Mouse (Mus musculus): ENCODE data around the gene Hey2. TPM values are rescaled to one million over a fixed set of nuclear protein-coding genes. Genes with fewer than 3 reads are reported as not detected.

The Hey2 gene
- polyA plus RNA-seq, 1 experiment from 2014 or later: 2.8 TPM

- H3K9ac ChIP-seq (replicated peaks; ENCODE audit: low read depth): no peak overlapping the region
- TF ChIP-seq CTCF (IDR thresholded peaks at IDR 0.05): no peak
- no peak for TF ChIP-seq EP300 (IDR thresholded peaks at IDR 0.05)
These were observed 1.0 kb upstream of the Hey2 start for GRCm38 (mm10) chr10:30843438-30844190.

GRCm38 (mm10) chr10:30842228-30842627 is 373 bp downstream of the Hey2 start:
- Histone ChIP-seq H3K4me1 (ENCODE audit: insufficient read depth, low read depth, low read length) (peaks cover 3% of the 10 kb centered on the region; the same call in 1 of the 2 replicates), H3K9ac (replicated peaks; ENCODE audit: low read depth) (no peak overlapping the region), H3K4me3 (ENCODE audit: low read depth, low read length) (peak overlapping the region; percentile 51), H3K36me3 (ENCODE audit: insufficient read depth, low read length) (no peaks in the 10 kb centered on the region), H3K9me3 (ENCODE audit: low read length) (no peaks in the 10 kb centered on the region), H3K4me2 (replicated peaks; ENCODE audit: low read depth, low read length) (peak overlapping the region; percentile 88), H3K27me3 (replicated peaks; ENCODE audit: insufficient read depth, low read length) (peaks cover 23% of the 10 kb centered on the region; the same call in 1 of the 2 replicates), H3K27ac (ENCODE audit: low read length) (no peak overlapping the region)
- DNase-seq (ENCODE audit: low spot score): peak; percentile 43
- TF ChIP-seq EP300 (IDR thresholded peaks at IDR 0.05) (no peak), CTCF (IDR thresholded peaks at IDR 0.05) (no peak)
- ATAC-seq: peak; percentile 23
- WGBS: under 1% methylated on average over 29 of the region's 29 CpGs

More at GRCm38 (mm10) chr10:30843438-30844190, 1.0 kb upstream of the Hey2 start:
- Histone ChIP-seq H3K27ac (ENCODE audit: low read length) (no peak overlapping the region), H3K4me2 (replicated peaks; ENCODE audit: low read depth, low read length) (peak overlapping the region; percentile 88), H3K27me3 (replicated peaks; ENCODE audit: insufficient read depth, low read length) (peaks cover 23% of the 10 kb centered on the region; the same call in 1 of the 2 replicates), H3K36me3 (ENCODE audit: insufficient read depth, low read length) (no peaks in the 10 kb centered on the region), H3K4me1 (ENCODE audit: insufficient read depth, low read depth, low read length) (peaks cover 3% of the 10 kb centered on the region; the same call in 1 of the 2 replicates), H3K4me3 (ENCODE audit: low read depth, low read length) (peak overlapping the region; percentile 51), H3K9me3 (ENCODE audit: low read length) (no peaks in the 10 kb centered on the region)
- ATAC-seq (no peak), DNase-seq (ENCODE audit: low spot score) (peak; percentile 38)
- 1% methylated on average over 21 of the region's 21 CpGs for WGBS

GRCm38 (mm10) chr10:30840824-30841223 is 1.8 kb downstream of the Hey2 start:
- TF ChIP-seq EP300 (IDR thresholded peaks at IDR 0.05): no peak
- TF ChIP-seq CTCF (IDR thresholded peaks at IDR 0.05): no peak
- Histone ChIP-seq H3K9ac (replicated peaks; ENCODE audit: low read depth) (no peak overlapping the region), H3K4me3 (ENCODE audit: low read depth, low read length) (no peak overlapping the region), H3K27me3 (replicated peaks; ENCODE audit: insufficient read depth, low read length) (peaks cover 15% of the 10 kb centered on the region; the same call in 1 of the 2 replicates), H3K9me3 (ENCODE audit: low read length) (no peaks in the 10 kb centered on the region), H3K36me3 (ENCODE audit: insufficient read depth, low read length) (no peaks in the 10 kb centered on the region), H3K4me2 (replicated peaks; ENCODE audit: low read depth, low read length) (no peak overlapping the region), H3K27ac (ENCODE audit: low read length) (no peak overlapping the region), H3K4me1 (ENCODE audit: insufficient read depth, low read depth, low read length) (peaks cover 3% of the 10 kb centered on the region; the same call in 1 of the 2 replicates)
- 77% methylated on average over 5 of the region's 5 CpGs for WGBS
- ATAC-seq (no peak), DNase-seq (ENCODE audit: low spot score) (no peak)

GRCm38 (mm10) chr10:30838188-30838587 is 4.4 kb downstream of the Hey2 start:
- peak; percentile 27 for DNase-seq (ENCODE audit: low spot score)
- no peak overlapping the region for H3K4me2 ChIP-seq (replicated peaks; ENCODE audit: low read depth, low read length)
- no peak overlapping the region for H3K9ac ChIP-seq (replicated peaks; ENCODE audit: low read depth)
- no peak overlapping the region for H3K27ac ChIP-seq (ENCODE audit: low read length)
- H3K36me3 ChIP-seq (ENCODE audit: insufficient read depth, low read length): no peaks in the 10 kb centered on the region
- no peaks in the 10 kb centered on the region; the same call in 1 of the 2 replicates for H3K4me1 ChIP-seq (ENCODE audit: insufficient read depth, low read depth, low read length)
- H3K27me3 ChIP-seq (replicated peaks; ENCODE audit: insufficient read depth, low read length): peaks cover 3% of the 10 kb centered on the region; the same call in 1 of the 2 replicates
- 6% methylated on average over 1 of the region's 1 CpGs for WGBS
- no peak for ATAC-seq
- TF ChIP-seq EP300 (IDR thresholded peaks at IDR 0.05) (no peak), CTCF (IDR thresholded peaks at IDR 0.05) (peak; percentile 53)
- no peak overlapping the region for H3K4me3 ChIP-seq (ENCODE audit: low read depth, low read length)
- no peaks in the 10 kb centered on the region for H3K9me3 ChIP-seq (ENCODE audit: low read length)

- H3K36me3 ChIP-seq (ENCODE audit: insufficient read depth, low read length): no peaks in the 10 kb centered on the region
- ATAC-seq: no peak; the same call in 1 of the 2 replicates
These were observed 17.6 kb downstream of the Hey2 start for GRCm38 (mm10) chr10:30825049-30825448.

GRCm38 (mm10) chr10:30810967-30811293 is 31.7 kb downstream of the Hey2 start:
- Histone ChIP-seq H3K27ac (ENCODE audit: low read length) (no peak overlapping the region), H3K4me2 (replicated peaks; ENCODE audit: low read depth, low read length) (peak overlapping the region; percentile 44), H3K4me1 (ENCODE audit: insufficient read depth, low read depth, low read length) (no peaks in the 10 kb centered on the region), H3K27me3 (replicated peaks; ENCODE audit: insufficient read depth, low read length) (no peaks in the 10 kb centered on the region), H3K9me3 (ENCODE audit: low read length) (no peaks in the 10 kb centered on the region), H3K36me3 (ENCODE audit: insufficient read depth, low read length) (no peaks in the 10 kb centered on the region), H3K4me3 (ENCODE audit: low read depth, low read length) (peak overlapping the region; percentile 38), H3K9ac (replicated peaks; ENCODE audit: low read depth) (no peak overlapping the region)
- WGBS: 2% methylated on average over 11 of the region's 11 CpGs
- DNase-seq (ENCODE audit: low spot score) (peak; percentile 91), ATAC-seq (peak; percentile 96)
- TF ChIP-seq EP300 (IDR thresholded peaks at IDR 0.05): no peak; the same call in 1 of the 2 replicates
- TF ChIP-seq CTCF (IDR thresholded peaks at IDR 0.05): peak; percentile 88

More at GRCm38 (mm10) chr10:30825049-30825448, 17.6 kb downstream of the Hey2 start:
- H3K4me2 ChIP-seq (replicated peaks; ENCODE audit: low read depth, low read length): no peak overlapping the region
- DNase-seq (ENCODE audit: low spot score): peak; percentile 72
- H3K9me3 ChIP-seq (ENCODE audit: low read length): no peaks in the 10 kb centered on the region
- 4% methylated on average over 1 of the region's 1 CpGs for WGBS
- no peaks in the 10 kb centered on the region for H3K4me1 ChIP-seq (ENCODE audit: insufficient read depth, low read depth, low read length)
- no peak overlapping the region for H3K9ac ChIP-seq (replicated peaks; ENCODE audit: low read depth)
- TF ChIP-seq CTCF (IDR thresholded peaks at IDR 0.05) (peak; percentile 76), EP300 (IDR thresholded peaks at IDR 0.05) (no peak)
- H3K27ac ChIP-seq (ENCODE audit: low read length): no peak overlapping the region
- no peaks in the 10 kb centered on the region for H3K27me3 ChIP-seq (replicated peaks; ENCODE audit: insufficient read depth, low read length)
- no peak overlapping the region for H3K4me3 ChIP-seq (ENCODE audit: low read depth, low read length)

Measured in lung, postnatal 0 days (tissue).